Mouse (Mus musculus): ENCODE results near the gene Lrrc56.

The Lrrc56 gene

GRCm38 (mm10) chr7:141193948-141194347, at the start of gene Lrrc56, which contains the start of gene Hras:
Lrrc56 (plus strand) TSS chr7:141194157.
Hras (minus strand) TSS chr7:141194005.
- peak; percentile 99 for DNase-seq (ENCODE audit: low read depth)

- no peak for DNase-seq (ENCODE audit: low read depth)
Observed at GRCm38 (mm10) chr7:141144650-141145049, 49.3 kb upstream of the Lrrc56 start.

GRCm38 (mm10) chr7:141145403-141145802, 48.6 kb upstream of the Lrrc56 start:
- no peak for DNase-seq (ENCODE audit: low read depth)

GRCm38 (mm10) chr7:141146043-141146595, 47.8 kb upstream of the Lrrc56 start:
- DNase-seq (ENCODE audit: low read depth): no peak

GRCm38 (mm10) chr7:141147044-141147443, 46.9 kb upstream of the Lrrc56 start:
- no peak for DNase-seq (ENCODE audit: low read depth)

- no peak for DNase-seq (ENCODE audit: low read depth)
Observed at GRCm38 (mm10) chr7:141148639-141149038, 45.3 kb upstream of the Lrrc56 start.

- no peak for DNase-seq (ENCODE audit: low read depth)
Observed at GRCm38 (mm10) chr7:141155362-141155761, 38.6 kb upstream of the Lrrc56 start.

- no peak for DNase-seq (ENCODE audit: low read depth)
Observed at GRCm38 (mm10) chr7:141164397-141164796, 29.6 kb upstream of the Lrrc56 start.

- DNase-seq (ENCODE audit: low read depth): no peak
Observed at GRCm38 (mm10) chr7:141164850-141165249, 29.1 kb upstream of the Lrrc56 start.

GRCm38 (mm10) chr7:141167901-141168517, 25.9 kb upstream of the Lrrc56 start:
- peak; percentile 42 for DNase-seq (ENCODE audit: low read depth)

- peak; percentile 74 for DNase-seq (ENCODE audit: low read depth)
Observed at GRCm38 (mm10) chr7:141168518-141168953, 25.4 kb upstream of the Lrrc56 start.

- peak; percentile 16 for DNase-seq (ENCODE audit: low read depth)
Observed at GRCm38 (mm10) chr7:141169300-141169699, 24.7 kb upstream of the Lrrc56 start.

GRCm38 (mm10) chr7:141169866-141170265, 24.1 kb upstream of the Lrrc56 start:
- DNase-seq (ENCODE audit: low read depth): no peak

- peak; percentile 96 for DNase-seq (ENCODE audit: low read depth)
Observed at GRCm38 (mm10) chr7:141172116-141173006, 21.6 kb upstream of the Lrrc56 start, which contains the start of gene Rnh1. Rnh1 (minus strand) TSS chr7:141172857.

- DNase-seq (ENCODE audit: low read depth): peak; percentile 67
Observed at GRCm38 (mm10) chr7:141173323-141173850, 20.6 kb upstream of the Lrrc56 start.

- peak; percentile 27 for DNase-seq (ENCODE audit: low read depth)
Observed at GRCm38 (mm10) chr7:141175068-141175467, 18.9 kb upstream of the Lrrc56 start.

- peak; percentile 95 for DNase-seq (ENCODE audit: low read depth)
Observed at GRCm38 (mm10) chr7:141176173-141176572, 17.8 kb upstream of the Lrrc56 start.

GRCm38 (mm10) chr7:141188194-141188593, 5.8 kb upstream of the Lrrc56 start:
- no peak for DNase-seq (ENCODE audit: low read depth)

GRCm38 (mm10) chr7:141188733-141189132, 5.2 kb upstream of the Lrrc56 start:
- no peak for DNase-seq (ENCODE audit: low read depth)

GRCm38 (mm10) chr7:141190220-141190619, 3.7 kb upstream of the Lrrc56 start:
- DNase-seq (ENCODE audit: low read depth): no peak

- no peak for DNase-seq (ENCODE audit: low read depth)
Observed at GRCm38 (mm10) chr7:141191036-141191435, 2.9 kb upstream of the Lrrc56 start.
